Mouse (Mus musculus) liver, embryonic 14.5 days (tissue): Measurements from ENCODE around the gene Fbxl17. TPM values are rescaled to one million over a fixed set of nuclear protein-coding genes. Genes with fewer than 3 reads are reported as not detected.

Source experiments
- ATAC-seq: fragments of 200-750 bp; cut with Nextera tagmentation; 2 replicates; pipeline ENCODE4 v1.8.0; 2017; ENCODE audit warnings: moderate number of reproducible peaks, mild to moderate bottlenecking, moderate library complexity; ENCODE audit not compliant: insufficient read depth
- DNase-seq, 3 experiments: peaks; one replicate each; pipeline ENCODE4 v3.0.0-alpha.2; 2012 to 2013; ENCODE audit warnings: low read depth in 3 of 3, low spot score in 3 of 3
- H3K27ac ChIP-seq: fragments of 300-500 bp; sonication (generic); 2 replicates; pipeline ENCODE4 v1.5.1; 2014; ENCODE audit warnings: moderate library complexity, mild to moderate bottlenecking, control low read depth, inconsistent platforms
- H3K27me3 ChIP-seq: fragments of 300-500 bp; sonication (generic); 2 replicates; pipeline ENCODE4 v1.6.1; 2014; ENCODE audit warnings: mild to moderate bottlenecking, low read length, moderate library complexity; ENCODE audit not compliant: control insufficient read depth, insufficient read depth
- H3K36me3 ChIP-seq: fragments of 300-500 bp; sonication (generic); replicated peaks from 2 replicates; pipeline ENCODE4 v1.6.1; 2014; ENCODE audit warnings: low read depth; ENCODE audit not compliant: control insufficient read depth, insufficient read depth
- H3K4me1 ChIP-seq, 2 experiments: fragments of 200-500 bp in 1 of 2; fragments of 300-500 bp in 1 of 2; sonication (generic) in 1 of 2; replicated peaks; 2 replicates each; pipeline ENCODE4 v1.6.1; 2012 to 2014; ENCODE audit warnings: antibody characterized with exemption in 1 of 2, inconsistent platforms in 1 of 2, low read length in 1 of 2; ENCODE audit not compliant: control insufficient read depth in 2 of 2, insufficient read depth in 2 of 2
- H3K4me2 ChIP-seq: fragments of 300-500 bp; sonication (generic); 2 replicates; pipeline ENCODE4 v1.6.1; 2014; ENCODE audit warnings: low read depth, mild to moderate bottlenecking, control low read depth, moderate library complexity
- H3K4me3 ChIP-seq, 2 experiments: fragments of 200-500 bp in 1 of 2; fragments of 300-500 bp in 1 of 2; sonication (generic) in 1 of 2; 2 replicates each; pipeline ENCODE4 v1.5.1; 2012 to 2014; ENCODE audit warnings: low read depth in 2 of 2, low read length in 2 of 2, mild to moderate bottlenecking in 2 of 2, control low read depth in 1 of 2, inconsistent platforms in 1 of 2, moderate library complexity in 1 of 2; ENCODE audit not compliant: insufficient read depth in 1 of 2
- H3K9ac ChIP-seq: fragments of 300-500 bp; sonication (generic); replicated peaks from 2 replicates; pipeline ENCODE4 v1.6.1; 2014; ENCODE audit warnings: mild to moderate bottlenecking, control low read depth, moderate library complexity
- H3K9me3 ChIP-seq: fragments of 300-500 bp; sonication (generic); 2 replicates; pipeline ENCODE4 v1.6.1; 2016; ENCODE audit warnings: low read length, mixed read lengths; ENCODE audit not compliant: control insufficient read depth
- CTCF ChIP-seq: IDR thresholded peaks from 2 replicates; pipeline ENCODE4 v1.5.1; 2016; ENCODE audit warnings: antibody characterized with exemption, low read depth, control low read depth
- EP300 ChIP-seq: IDR thresholded peaks from 2 replicates; pipeline ENCODE4 v1.6.1; 2016; ENCODE audit warnings: antibody characterized with exemption, low read depth
- WGBS: fragments of 180-500 bp; shearing (Covaris S2); extraction: QIAGEN DNeasy Blood & Tissue Kit; methylation state at CpG from one replicate; pipeline ENCODE4 v1.1.7; 2014; ENCODE audit not compliant: insufficient replicate concordance; 5-methylcytosine and 5-hydroxymethylcytosine counted together
- polyA plus RNA-seq, 2 experiments: library from polyadenylated mRNA; depleted of rRNA in 1 of 2; stranded (reverse) in 1 of 2; unstranded in 1 of 2; fragments of >200 nt; fragmentation: Nextera tagmentation in 1 of 2; extraction: Ambion mirVana in 1 of 2; gene quantifications; 2 replicates each; pipeline versions ENCODE4 v1.2.1 to v1.2.3; 2012 to 2014

Fbxl17 gene
- polyA plus RNA-seq, 2 experiments: 1.9 TPM

GRCm38 (mm10) chr17:63403801-63404415 lies 95.9 kb downstream of the Fbxl17 start:
- DNase-seq (no peak), ATAC-seq (no peak)
- TF ChIP-seq CTCF: no peak
- no peak overlapping the region for H3K4me3 ChIP-seq
- no peaks in the 10 kb centered on the region for H3K36me3 ChIP-seq
- no peaks in the 10 kb centered on the region for H3K9me3 ChIP-seq
- no peaks in the 10 kb centered on the region; a peak in 1 of 4 replicates for H3K4me1 ChIP-seq
- no peak overlapping the region for H3K27ac ChIP-seq
- H3K9ac ChIP-seq: no peak overlapping the region
- H3K4me2 ChIP-seq: no peak overlapping the region
- no peaks in the 10 kb centered on the region for H3K27me3 ChIP-seq

DNA sequence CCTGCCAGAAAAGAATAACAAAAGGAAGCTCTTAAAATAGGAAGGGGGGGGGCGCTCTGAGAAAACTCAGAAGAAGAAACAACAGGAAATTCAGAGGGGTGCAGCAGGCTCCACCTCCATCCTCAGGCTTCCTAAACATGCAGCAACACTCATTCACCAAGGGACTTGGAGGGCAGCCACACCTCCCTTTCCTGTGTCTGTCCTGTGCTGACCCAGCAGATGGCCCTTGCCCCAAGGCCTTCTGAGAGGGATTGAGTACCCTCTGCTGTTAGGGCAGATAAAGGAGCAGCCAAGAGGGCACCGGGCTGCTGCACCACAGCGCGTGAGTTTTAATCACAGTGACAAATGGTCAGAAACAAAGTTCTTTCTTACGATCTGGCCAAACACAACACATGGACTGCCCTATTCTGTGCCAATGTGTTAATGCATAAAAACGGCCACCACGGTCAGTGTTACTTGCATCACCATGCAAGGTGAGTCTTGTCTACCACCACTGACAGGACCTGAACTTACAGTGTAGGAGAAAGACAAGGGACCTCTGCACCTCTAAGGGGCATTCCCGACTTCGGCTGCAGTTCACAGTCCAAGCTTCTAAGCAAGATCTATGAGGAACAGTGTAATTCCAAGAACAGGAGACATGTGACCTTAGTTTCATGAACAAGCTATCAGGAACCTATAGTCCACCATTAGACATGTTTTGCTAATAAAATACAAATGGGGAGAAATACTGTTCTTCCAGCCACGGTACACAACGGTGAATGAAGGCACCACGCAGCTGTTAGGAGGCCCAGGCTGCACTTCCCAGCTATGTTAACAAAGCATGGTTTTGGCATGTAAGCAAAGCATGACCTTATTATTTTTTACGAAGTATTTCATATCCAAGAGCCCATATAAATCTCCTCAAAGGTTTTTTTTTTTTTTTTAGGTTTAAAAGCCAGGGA lies 96.8 kb downstream of the Fbxl17 start:
- H3K36me3 ChIP-seq: no peaks in the 10 kb centered on the region
- TF ChIP-seq EP300 (no peak), CTCF (peak; percentile 12; the same call in 1 of the 2 replicates)
- H3K9ac ChIP-seq: no peak overlapping the region
- ATAC-seq: 0 out of 2 replicates have a peak, but pooled peaks have one; percentile 37
- no peaks in the 10 kb centered on the region; a peak in 1 of 4 replicates for H3K4me1 ChIP-seq
- H3K4me3 ChIP-seq: no peak overlapping the region
- no peaks in the 10 kb centered on the region for H3K27me3 ChIP-seq
- no peaks in the 10 kb centered on the region for H3K9me3 ChIP-seq
- no peak overlapping the region for H3K27ac ChIP-seq
- no peak for DNase-seq
- no peak overlapping the region for H3K4me2 ChIP-seq
- WGBS: 67% methylated on average over 13 of the region's 13 CpGs

DNA sequence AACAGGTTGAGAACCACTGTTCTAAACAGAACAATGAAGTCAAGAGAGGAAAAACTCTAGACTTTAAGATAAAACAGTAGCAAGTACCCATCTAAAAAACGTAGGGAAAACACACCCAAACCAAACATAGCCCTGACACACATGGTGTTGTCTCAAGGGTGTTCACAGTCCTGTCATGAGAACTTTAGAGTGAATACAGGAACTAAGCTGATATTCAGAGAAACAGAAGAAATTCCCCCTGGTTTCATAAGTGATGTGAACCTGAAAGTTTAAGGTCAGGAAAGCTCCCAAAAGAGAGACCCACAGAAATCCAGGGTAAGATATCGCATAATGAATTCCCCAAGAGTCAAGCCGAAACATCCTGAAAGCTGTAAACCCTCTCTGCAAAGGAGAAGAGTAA lies 97.6 kb downstream of the Fbxl17 start:
- H3K27ac ChIP-seq: no peak overlapping the region
- no peaks in the 10 kb centered on the region for H3K36me3 ChIP-seq
- ATAC-seq: no peak
- H3K9me3 ChIP-seq: no peaks in the 10 kb centered on the region
- H3K4me2 ChIP-seq: no peak overlapping the region
- no peaks in the 10 kb centered on the region; a peak in 1 of 4 replicates for H3K4me1 ChIP-seq
- WGBS: 59% methylated on average over 3 of the region's 3 CpGs
- no peak for DNase-seq
- TF ChIP-seq EP300 (no peak), CTCF (no peak)
- H3K4me3 ChIP-seq: no peak overlapping the region
- no peaks in the 10 kb centered on the region for H3K27me3 ChIP-seq
- H3K9ac ChIP-seq: no peak overlapping the region

DNA sequence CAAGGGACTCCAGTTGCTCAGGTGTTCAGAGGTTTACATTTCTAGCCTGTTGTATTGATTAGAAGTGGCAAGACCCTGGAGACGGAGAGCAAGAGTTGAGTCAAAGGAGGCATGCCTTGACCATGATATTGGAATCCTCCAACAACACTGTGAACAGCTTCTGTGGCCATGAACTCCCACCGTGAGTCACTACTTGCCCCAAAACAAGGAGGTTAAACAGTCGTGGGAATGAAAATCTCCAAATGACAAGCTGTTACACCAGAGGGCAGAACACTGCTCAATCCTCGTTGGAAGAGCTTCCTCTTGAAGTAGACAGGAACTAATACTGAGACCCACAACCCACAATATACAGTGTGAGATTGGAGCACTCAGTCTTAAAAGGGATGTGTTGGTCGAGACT lies 99.2 kb downstream of the Fbxl17 start:
- Histone ChIP-seq H3K9me3 (no peaks in the 10 kb centered on the region), H3K9ac (no peak overlapping the region), H3K4me1 (no peaks in the 10 kb centered on the region; a peak in 1 of 4 replicates), H3K4me3 (no peak overlapping the region), H3K27me3 (no peaks in the 10 kb centered on the region), H3K4me2 (no peak overlapping the region), H3K36me3 (no peaks in the 10 kb centered on the region), H3K27ac (no peak overlapping the region)
- TF ChIP-seq EP300 (no peak), CTCF (no peak)
- ATAC-seq: no peak
- no peak for DNase-seq
- WGBS: 43% methylated on average over 5 of the region's 5 CpGs

GRCm38 (mm10) chr17:63399816-63400215 lies 100.0 kb downstream of the Fbxl17 start:
- Histone ChIP-seq H3K4me1 (no peaks in the 10 kb centered on the region), H3K27ac (no peak overlapping the region), H3K4me3 (no peak overlapping the region), H3K27me3 (no peaks in the 10 kb centered on the region), H3K4me2 (no peak overlapping the region), H3K9ac (no peak overlapping the region), H3K36me3 (no peaks in the 10 kb centered on the region), H3K9me3 (no peaks in the 10 kb centered on the region)
- 77% methylated on average over 8 of the region's 8 CpGs for WGBS
- ATAC-seq (no peak), DNase-seq (no peak)
- no peak for TF ChIP-seq EP300
- no peak for TF ChIP-seq CTCF
